Mouse (Mus musculus) CH12.LX (cell line): ENCODE results near the gene Atp6v1fnb. TPM values are rescaled to one million over a fixed set of nuclear protein-coding genes. Genes with fewer than 3 reads are reported as not detected.

Source experiments
- DNase-seq: peaks from one replicate; pipeline ENCODE4 v3.0.0-alpha.2; 2013; ENCODE audit errors: extremely low read depth
- H3K27ac ChIP-seq: 2 replicates; pipeline ENCODE4 v1.5.1; 2012; ENCODE audit warnings: low read depth, mild to moderate bottlenecking, control low read depth, moderate library complexity; ENCODE audit not compliant: insufficient read depth
- H3K27me3 ChIP-seq: replicated peaks from 2 replicates; pipeline ENCODE3; 2012; ENCODE audit warnings: inconsistent platforms
- H3K36me3 ChIP-seq, 2 experiments: replicated peaks in 1 of 2; 2 replicates each; pipeline versions ENCODE3 to v1.6.1; 2012; ENCODE audit warnings: inconsistent platforms in 1 of 2, low read length in 1 of 2, mild to moderate bottlenecking in 1 of 2, mixed read lengths in 1 of 2, moderate library complexity in 1 of 2; ENCODE audit not compliant: control insufficient read depth in 1 of 2, insufficient read depth in 1 of 2
- H3K4me1 ChIP-seq, 2 experiments: 2 replicates each; pipeline ENCODE4 v1.6.1; 2012; ENCODE audit warnings: inconsistent platforms in 1 of 2, moderate library complexity in 1 of 2; ENCODE audit not compliant: insufficient read depth in 2 of 2, control insufficient read depth in 1 of 2
- H3K4me2 ChIP-seq: 2 replicates; pipeline ENCODE4 v1.6.1; 2012; ENCODE audit warnings: low read depth, mild to moderate bottlenecking, control low read depth; ENCODE audit not compliant: poor library complexity, insufficient read depth, severe bottlenecking
- H3K4me3 ChIP-seq, 3 experiments: fragments of 150-350 bp in 1 of 3; sonication (generic) in 1 of 3; replicated peaks in 1 of 3; 2 replicates each; pipeline versions ENCODE3 to v1.5.1; 2011 to 2012; ENCODE audit warnings: low read depth in 2 of 3, low read length in 2 of 3, mild to moderate bottlenecking in 2 of 3, moderate library complexity in 2 of 3, control low read depth in 1 of 3, improper control_type of control experiment in 1 of 3, inconsistent platforms in 1 of 3, mixed read lengths in 1 of 3; ENCODE audit not compliant: poor library complexity in 1 of 3
- H3K79me2 ChIP-seq: replicated peaks from 2 replicates; pipeline ENCODE4 v1.6.1; 2012; ENCODE audit warnings: mild to moderate bottlenecking, moderate library complexity; ENCODE audit not compliant: control insufficient read depth, poor library complexity, insufficient read depth, severe bottlenecking; ENCODE audit errors: extremely low read depth
- H3K9ac ChIP-seq: 2 replicates; pipeline ENCODE4 v1.6.1; 2012; ENCODE audit warnings: low read depth, mild to moderate bottlenecking, control low read depth, moderate library complexity; ENCODE audit not compliant: insufficient read depth
- H3K9me3 ChIP-seq: replicated peaks from 2 replicates; pipeline ENCODE3; 2012; ENCODE audit warnings: low read length, inconsistent platforms, mixed read lengths
- BHLHE40 ChIP-seq: IDR thresholded peaks from 2 replicates; pipeline ENCODE4 v1.6.1; 2011; ENCODE audit warnings: mild to moderate bottlenecking, low read depth, low read length, improper control_type of control experiment
- CHD1 ChIP-seq: IDR thresholded peaks from 2 replicates; pipeline ENCODE4 v1.6.1; 2012; ENCODE audit warnings: low read depth, low read length, improper control_type of control experiment, inconsistent platforms
- CTCF ChIP-seq, 2 experiments: IDR thresholded peaks in 1 of 2; conservative IDR thresholded peaks in 1 of 2; 2 replicates each; pipeline ENCODE4 v1.5.1; 2011 to 2012; ENCODE audit warnings: low read depth in 2 of 2, low read length in 2 of 2, improper control_type of control experiment in 1 of 2, inconsistent platforms in 1 of 2, mild to moderate bottlenecking in 1 of 2, moderate library complexity in 1 of 2
- E2F4 ChIP-seq: IDR thresholded peaks from 2 replicates; pipeline ENCODE4 v1.6.1; 2011; ENCODE audit warnings: low read depth, low read length, improper control_type of control experiment; ENCODE audit not compliant: insufficient replicate concordance
- ELF1 ChIP-seq: IDR thresholded peaks from 2 replicates; pipeline ENCODE4 v1.6.1; 2014; ENCODE audit warnings: low read depth, mild to moderate bottlenecking, inconsistent platforms, low read length, improper control_type of control experiment
- EP300 ChIP-seq: IDR thresholded peaks from 2 replicates; pipeline ENCODE4 v1.6.1; 2011; ENCODE audit warnings: low read length, improper control_type of control experiment
- ETS1 ChIP-seq: conservative IDR thresholded peaks from 2 replicates; pipeline ENCODE4 v1.6.1; 2012; ENCODE audit warnings: low read depth, mild to moderate bottlenecking, inconsistent platforms, low read length, improper control_type of control experiment, moderate library complexity
- GABPA ChIP-seq: IDR thresholded peaks from 2 replicates; pipeline ENCODE4 v1.6.1; 2012; ENCODE audit warnings: low read depth, low read length, improper control_type of control experiment, inconsistent platforms; ENCODE audit not compliant: insufficient replicate concordance
- HCFC1 ChIP-seq: IDR thresholded peaks from 2 replicates; pipeline ENCODE4 v1.6.1; 2012; ENCODE audit warnings: low read depth, mild to moderate bottlenecking, inconsistent platforms, low read length, improper control_type of control experiment
- JUN ChIP-seq: IDR thresholded peaks from 2 replicates; pipeline ENCODE4 v1.6.1; 2011; ENCODE audit warnings: low read depth, mild to moderate bottlenecking, low read length, improper control_type of control experiment, moderate library complexity; ENCODE audit not compliant: insufficient read depth
- KAT2A ChIP-seq: IDR thresholded peaks from 2 replicates; pipeline ENCODE4 v1.6.1; 2012; ENCODE audit warnings: low read length, improper control_type of control experiment, inconsistent platforms; ENCODE audit not compliant: insufficient replicate concordance
- MAFK ChIP-seq: IDR thresholded peaks from 2 replicates; pipeline ENCODE4 v1.6.1; 2011; ENCODE audit warnings: low read length, improper control_type of control experiment; ENCODE audit not compliant: insufficient replicate concordance
- MAX ChIP-seq: IDR thresholded peaks from 2 replicates; pipeline ENCODE4 v1.6.1; 2011; ENCODE audit warnings: low read length, improper control_type of control experiment
- MAZ ChIP-seq: IDR thresholded peaks from 2 replicates; pipeline ENCODE4 v1.6.1; 2012; ENCODE audit warnings: low read depth, mild to moderate bottlenecking, inconsistent platforms, low read length, improper control_type of control experiment, moderate library complexity
- MEF2A ChIP-seq: IDR thresholded peaks from 2 replicates; pipeline ENCODE4 v1.6.1; 2014; ENCODE audit warnings: low read depth, mild to moderate bottlenecking, inconsistent platforms, low read length, improper control_type of control experiment, borderline replicate concordance
- MXI1 ChIP-seq: IDR thresholded peaks from 2 replicates; pipeline ENCODE4 v1.6.1; 2011; ENCODE audit warnings: mild to moderate bottlenecking, low read depth, low read length, improper control_type of control experiment
- NELFE ChIP-seq: IDR thresholded peaks from 2 replicates; pipeline ENCODE4 v1.6.1; 2011; ENCODE audit warnings: low read depth, low read length, improper control_type of control experiment
- NRF1 ChIP-seq: IDR thresholded peaks from 2 replicates; pipeline ENCODE4 v1.6.1; 2014; ENCODE audit warnings: low read depth, mild to moderate bottlenecking, inconsistent platforms, low read length, improper control_type of control experiment, moderate library complexity
- PAX5 ChIP-seq: IDR thresholded peaks from 2 replicates; pipeline ENCODE4 v1.6.1; 2012; ENCODE audit warnings: low read length, inconsistent platforms, mixed read lengths
- POLR2A ChIP-seq: IDR thresholded peaks from 2 replicates; pipeline ENCODE4 v1.6.1; 2011; ENCODE audit warnings: low read depth, mild to moderate bottlenecking, improper control_type of control experiment, low read length
- POLR2AphosphoS2 ChIP-seq: IDR thresholded peaks from 2 replicates; pipeline ENCODE4 v1.6.1; 2011; ENCODE audit warnings: low read depth, low read length, improper control_type of control experiment
- RAD21 ChIP-seq: IDR thresholded peaks from 2 replicates; pipeline ENCODE4 v1.6.1; 2011; ENCODE audit warnings: low read depth, mild to moderate bottlenecking, low read length, improper control_type of control experiment, moderate library complexity
- SIN3A ChIP-seq: IDR thresholded peaks from 2 replicates; pipeline ENCODE4 v1.6.1; 2012; ENCODE audit warnings: low read length, improper control_type of control experiment, inconsistent platforms
- SMC3 ChIP-seq: IDR thresholded peaks from 2 replicates; pipeline ENCODE4 v1.6.1; 2011; ENCODE audit warnings: low read depth, low read length, improper control_type of control experiment
- TBP ChIP-seq: conservative IDR thresholded peaks from 2 replicates; pipeline ENCODE4 v1.6.1; 2011; ENCODE audit warnings: low read depth, low read length, improper control_type of control experiment
- UBTF ChIP-seq: IDR thresholded peaks from 2 replicates; pipeline ENCODE4 v1.6.1; 2012; ENCODE audit warnings: low read depth, mild to moderate bottlenecking, inconsistent platforms, low read length, improper control_type of control experiment, moderate library complexity
- USF1 ChIP-seq: IDR thresholded peaks from 2 replicates; pipeline ENCODE4 v1.6.1; 2014; ENCODE audit warnings: low read depth, mild to moderate bottlenecking, inconsistent platforms, low read length, improper control_type of control experiment
- USF2 ChIP-seq: conservative IDR thresholded peaks from 2 replicates; pipeline ENCODE4 v1.6.1; 2011; ENCODE audit warnings: low read depth, low read length, improper control_type of control experiment
- ZKSCAN1 ChIP-seq: IDR thresholded peaks from 2 replicates; pipeline ENCODE4 v1.6.1; 2012; ENCODE audit warnings: low read depth, inconsistent platforms, low read length, improper control_type of control experiment, borderline replicate concordance
- ZNF384 ChIP-seq: IDR thresholded peaks from 2 replicates; pipeline ENCODE4 v1.6.1; 2012; ENCODE audit warnings: low read depth, low read length, improper control_type of control experiment, inconsistent platforms
- dilution Hi-C: fragments of 300-500 bp; cut with MboI; formaldehyde crosslinking; loops from 2 replicates; pipeline ENCODE4 v1.14.3; 2020; ENCODE audit warnings: low sequenced_read_pairs; ENCODE audit not compliant: extremely low pct_unique_long_range_greater_than_20kb, extremely low pct_ligation_motif_present
- in situ Hi-C: fragments of 300-500 bp; cut with MboI; formaldehyde crosslinking; loops from 3 replicates; pipeline ENCODE4 v1.14.3; 2019; ENCODE audit warnings: low sequenced_read_pairs, low pct_ligation_motif_present, low pct_unique_long_range_greater_than_20kb, mixed read lengths
- polyA plus RNA-seq: library from polyadenylated mRNA; unstranded; fragments of >175 nt; gene quantifications from 2 replicates; pipeline ENCODE4 v1.2.1, GENCODE M21; 2012; ENCODE audit warnings: low read depth; ENCODE audit not compliant: insufficient read length
- total RNA-seq, 2 experiments: library from RNA; depleted of rRNA; stranded (reverse); fragments of 300-350 nt in 1 of 2; fragments of >200 nt in 1 of 2; gene quantifications; 2 replicates each; pipeline ENCODE4 v1.2.3; 2012 to 2014

The Atp6v1fnb gene
- total and polyA plus RNA-seq, 3 experiments = not detected

GRCm38 (mm10) chr6:29482691-29483090, 11.5 kb downstream of the Atp6v1fnb start:
- in situ Hi-C loops (no loop called here), dilution Hi-C loops (no loop called here)
- Histone ChIP-seq H3K36me3 (no peaks in the 10 kb centered on the region), H3K4me1 (peaks cover 18 to 21% of the 10 kb centered on the region in 2 experiments), H3K79me2 (no peaks in the 10 kb centered on the region), H3K27me3 (peaks cover 44% of the 10 kb centered on the region), H3K27ac (no peak overlapping the region), H3K9me3 (no peaks in the 10 kb centered on the region), H3K4me2 (no peak overlapping the region), H3K4me3 (no peak overlapping the region), H3K9ac (no peak overlapping the region)
- TF ChIP-seq ZNF384 = no peak
- TF ChIP-seq GABPA = no peak
- TF ChIP-seq NRF1 = no peak
- TF ChIP-seq USF1 = no peak
- no peak for TF ChIP-seq BHLHE40
- no peak for TF ChIP-seq TBP
- no peak for TF ChIP-seq MAX
- no peak for TF ChIP-seq POLR2A
- TF ChIP-seq CTCF (conservative IDR thresholded peaks at IDR 0.05 in 1 of 2, IDR thresholded peaks at IDR 0.05 in 1 of 2; ENCODE audit: low read depth in 2 of 2, low read length in 2 of 2) = no peak
- no peak for TF ChIP-seq EP300
- TF ChIP-seq SIN3A = no peak
- TF ChIP-seq POLR2AphosphoS2 = no peak
- TF ChIP-seq MAFK = no peak
- TF ChIP-seq CHD1 = no peak
- TF ChIP-seq JUN = no peak
- no peak for TF ChIP-seq RAD21
- TF ChIP-seq PAX5 = no peak
- DNase-seq = no peak

GRCm38 (mm10) chr6:29484716-29485559, 13.7 kb downstream of the Atp6v1fnb start:
- no peaks in the 10 kb centered on the region for H3K79me2 ChIP-seq
- in situ Hi-C loops (no loop called here), dilution Hi-C loops (no loop called here)
- H3K27me3 ChIP-seq = peaks cover 55% of the 10 kb centered on the region
- no peak overlapping the region for H3K27ac ChIP-seq
- H3K36me3 ChIP-seq = no peaks in the 10 kb centered on the region
- peak overlapping the region; percentile 43 to 58 (median 44) for H3K4me3 ChIP-seq
- H3K4me2 ChIP-seq = peak overlapping the region; percentile 44
- 0 out of 2 replicates have a peak overlapping the region, but pooled peaks have one; percentile 7 for H3K9ac ChIP-seq
- peaks cover 18 to 21% of the 10 kb centered on the region in 2 experiments for H3K4me1 ChIP-seq
- DNase-seq = peak; percentile 55
- no peaks in the 10 kb centered on the region for H3K9me3 ChIP-seq
- TF ChIP-seq MEF2A (no peak), JUN (no peak), GABPA (no peak), MAFK (no peak), ELF1 (no peak), E2F4 (no peak), TBP (no peak), UBTF (no peak), MXI1 (no peak), MAZ (no peak), CTCF (conservative IDR thresholded peaks at IDR 0.05 in 1 of 2, IDR thresholded peaks at IDR 0.05 in 1 of 2; ENCODE audit: low read depth in 2 of 2, low read length in 2 of 2) (peak; percentile 81 to 93), USF2 (peak; percentile 50; the same call in 1 of the 2 replicates), ETS1 (no peak), USF1 (peak; percentile 72), CHD1 (no peak), HCFC1 (no peak), KAT2A (no peak), NRF1 (no peak), SMC3 (peak; percentile 77), NELFE (no peak), ZKSCAN1 (no peak)
